18 mouse cellular contexts compared by ENCODE assay signal in the genomic region with DNA sequence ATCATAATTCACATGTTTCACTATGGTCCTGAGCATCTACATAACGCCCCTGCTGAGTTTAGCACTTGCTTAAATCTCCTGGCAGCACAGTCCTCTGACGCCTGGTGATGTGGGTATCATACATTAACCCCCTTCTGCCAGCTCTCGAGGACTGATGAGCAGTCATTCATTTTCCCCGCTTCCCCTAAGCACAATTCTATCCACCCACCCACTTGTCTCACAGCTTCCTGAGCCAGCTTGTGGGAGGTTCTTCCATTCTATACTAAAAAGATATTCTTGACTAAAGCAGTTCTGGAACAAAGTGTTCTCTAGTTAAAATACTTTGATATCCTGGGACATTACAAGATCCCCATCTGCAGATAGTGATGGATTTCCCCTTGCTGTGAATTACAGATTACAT.
A peak's percentile ranks its signal among the peaks of the same experiment; 100 is the strongest.
DNase-seq lines count a peak whose midpoint lies in the region; ATAC-seq lines count a peak whose summit lies in the region.
"Had no signal": no experiment of that assay in that cellular context is flagged by ENCODE, and none has a peak within 500 bp of the region (broad histone marks: within the 10 kb centered on the region; RNA-seq: fewer than 3 reads in every experiment).

No protein-coding gene starts in this region.

- H3K36me3 ChIP-seq in kidney, embryonic 15.5 days = no peaks in the 10 kb centered on the region
- H3K36me3 ChIP-seq: heart, embryonic 10.5 days; hindbrain, embryonic 15.5 days; liver, embryonic 15.5 days; midbrain, embryonic 15.5 days had no signal

- H3K4me2 ChIP-seq in kidney, embryonic 15.5 days = no peak overlapping the region
- H3K4me2 ChIP-seq: hindbrain, embryonic 15.5 days; liver, embryonic 15.5 days; midbrain, embryonic 15.5 days had no signal

- ATAC-seq in kidney, embryonic 15.5 days (replicated peaks; ENCODE audit: low FRiP score) = peak; percentile 43
- ATAC-seq: intestine, embryonic 16.5 days; midbrain, embryonic 15.5 days had no signal

- no peak overlapping the region for H3K27ac ChIP-seq in kidney, embryonic 15.5 days
- H3K27ac ChIP-seq: heart, embryonic 10.5 days; hindbrain, embryonic 15.5 days; liver, embryonic 15.5 days; midbrain, embryonic 15.5 days had no signal

- 37% methylated on average over 4 of the region's 4 CpGs for WGBS in kidney, embryonic 15.5 days

- H3K4me1 ChIP-seq in kidney, embryonic 15.5 days = no peaks in the 10 kb centered on the region
- H3K4me1 ChIP-seq: heart, embryonic 10.5 days; hindbrain, embryonic 15.5 days; liver, embryonic 15.5 days; megakaryocyte, embryonic 14.5 days; midbrain, embryonic 15.5 days had no signal

- no peaks in the 10 kb centered on the region for H3K9me3 ChIP-seq in kidney, embryonic 15.5 days (replicated peaks)
- H3K9me3 ChIP-seq: heart, embryonic 10.5 days; hindbrain, embryonic 15.5 days; liver, embryonic 15.5 days; megakaryocyte, embryonic 14.5 days; midbrain, embryonic 15.5 days had no signal

- no peaks in the 10 kb centered on the region for H3K27me3 ChIP-seq in kidney, embryonic 15.5 days
- H3K27me3 ChIP-seq: hindbrain, embryonic 15.5 days; liver, embryonic 15.5 days; megakaryocyte, embryonic 14.5 days; midbrain, embryonic 15.5 days had no signal

- H3K4me3 ChIP-seq in kidney, embryonic 15.5 days (replicated peaks) = no peak overlapping the region
- H3K4me3 ChIP-seq: heart, embryonic 10.5 days; hindbrain, embryonic 15.5 days; liver, embryonic 15.5 days; megakaryocyte, embryonic 14.5 days; midbrain, embryonic 15.5 days had no signal

- no peak for DNase-seq in kidney, postnatal 10 days
- peak; percentile 2 for DNase-seq in retina, postnatal 1 day
- no peak for DNase-seq in retina, embryonic 14.5 days (ENCODE audit: low spot score)
- DNase-seq in left cerebral cortex, adult 9 months (ENCODE audit: low spot score in 2 of 2) = peak; percentile 53 to 62
- peak; percentile 55 to 77 for DNase-seq in right cerebral cortex, postnatal 36 days (ENCODE audit: low spot score in 2 of 2)
- DNase-seq in spleen, postnatal 10 days (ENCODE audit: low spot score in 2 of 2) = no peak
- no peak for DNase-seq in thymus, postnatal 10 days (ENCODE audit: low spot score in 2 of 2)
- DNase-seq: adrenal gland, postnatal 14 days; cerebellum, adult 9-10 months; heart, postnatal 14 days; lung, postnatal 14 days had no signal

- no peak overlapping the region for H3K9ac ChIP-seq in kidney, embryonic 15.5 days
- H3K9ac ChIP-seq: hindbrain, embryonic 15.5 days; liver, embryonic 15.5 days; midbrain, embryonic 15.5 days had no signal

Comparison
In these comparisons a context has a peak if more than half of its experiments do, and no peak if none do; other contexts are left out.
1. DNase-seq: peak in retina, postnatal 1 day (single experiment), left cerebral cortex, adult 9 months (2 of 2) and right cerebral cortex, postnatal 36 days (2 of 2); none in kidney, postnatal 10 days (single experiment), retina, embryonic 14.5 days (single experiment), spleen, postnatal 10 days (0 of 2) and thymus, postnatal 10 days (0 of 2).